Mouse (Mus musculus) heart, embryonic 10.5 days (tissue): ENCODE data around the gene Maob. TPM values are rescaled to one million over a fixed set of nuclear protein-coding genes. Genes with fewer than 3 reads are reported as not detected.

Experiments used
- DNase-seq: peaks from one replicate; pipeline ENCODE4 v3.0.0-alpha.2; 2017; ENCODE audit warnings: low spot score
- H3K27ac ChIP-seq: fragments of 300-500 bp; sonication (generic); 2 replicates; pipeline ENCODE4 v1.5.1; 2016; ENCODE audit warnings: mild to moderate bottlenecking
- H3K27me3 ChIP-seq: fragments of 300-500 bp; sonication (generic); 2 replicates; pipeline ENCODE4 v1.6.1; 2016; ENCODE audit warnings: mild to moderate bottlenecking; ENCODE audit not compliant: poor library complexity, insufficient read depth, severe bottlenecking
- H3K36me3 ChIP-seq: fragments of 300-500 bp; sonication (generic); 2 replicates; pipeline ENCODE4 v1.6.1; 2016; ENCODE audit warnings: mild to moderate bottlenecking, moderate library complexity
- H3K4me1 ChIP-seq: fragments of 300-500 bp; sonication (generic); 2 replicates; pipeline ENCODE4 v1.6.1; 2016; ENCODE audit warnings: mild to moderate bottlenecking
- H3K4me3 ChIP-seq: fragments of 300-500 bp; sonication (generic); 2 replicates; pipeline ENCODE4 v1.5.1; 2016; ENCODE audit warnings: mild to moderate bottlenecking, moderate library complexity
- H3K9me3 ChIP-seq: fragments of 300-500 bp; sonication (generic); 2 replicates; pipeline ENCODE4 v1.6.1; 2016; ENCODE audit warnings: mild to moderate bottlenecking, moderate library complexity
- WGBS: fragments of 180-500 bp; shearing (Covaris S2); methylation state at CpG from one replicate; pipeline ENCODE4 v1.1.7; 2016; 5-methylcytosine and 5-hydroxymethylcytosine counted together
- polyA plus RNA-seq: library from polyadenylated mRNA; unstranded; fragments of >200 nt; fragmentation: Nextera tagmentation; extraction: Ambion mirVana; gene quantifications from 2 replicates; pipeline ENCODE4 v1.2.1, GENCODE M21; 2016

Gene Maob
- polyA plus RNA-seq, result 8.2 and 10.8 TPM in 2 replicates

DNA sequence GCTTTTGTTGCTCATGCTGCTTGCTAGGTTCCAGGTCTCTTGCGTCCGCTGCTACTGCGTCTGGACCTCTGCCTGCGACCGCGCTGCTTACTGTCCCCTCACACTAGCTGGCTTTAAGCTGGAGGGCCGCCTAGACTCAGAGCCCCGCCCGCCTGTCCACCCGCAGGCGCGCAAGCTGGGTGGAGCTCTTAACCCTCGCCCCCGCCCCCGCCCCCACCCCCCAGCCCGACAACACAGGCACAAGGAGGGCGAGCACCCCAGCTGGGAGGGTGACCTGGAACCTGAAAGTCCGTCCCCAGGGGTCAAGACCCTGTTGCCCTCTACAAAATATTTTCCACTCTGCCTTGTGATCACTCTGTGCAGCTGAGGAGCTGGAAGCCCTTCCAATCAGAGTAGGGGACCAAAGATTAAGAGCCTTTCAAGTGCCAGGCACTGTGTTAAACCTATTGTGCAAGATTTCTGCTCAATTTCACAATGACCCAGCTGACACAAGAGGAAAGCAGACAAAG is at the start of gene Maob:
TSS of gene Maob (minus strand) at position 106 of the 509 bp plus-strand sequence.
- peak within 1 kb of the TSS; percentile 72; the same call in 1 of the 2 replicates for H3K27ac ChIP-seq
- no peaks in the 10 kb centered on the region for H3K4me1 ChIP-seq
- H3K36me3 ChIP-seq, result no peaks in the 10 kb centered on the region
- H3K9me3 ChIP-seq, result no peaks in the 10 kb centered on the region
- no peak for DNase-seq
- H3K27me3 ChIP-seq, result no peaks in the 10 kb centered on the region
- 17% methylated on average over 18 of the region's 18 CpGs for WGBS
- H3K4me3 ChIP-seq, result peak within 1 kb of the TSS; percentile 47

GRCm38 (mm10) chrX:16860244-16860643 is 43.1 kb upstream of the Maob start:
- Histone ChIP-seq H3K36me3 (no peaks in the 10 kb centered on the region), H3K9me3 (no peaks in the 10 kb centered on the region), H3K27me3 (no peaks in the 10 kb centered on the region), H3K4me3 (no peak overlapping the region), H3K4me1 (no peaks in the 10 kb centered on the region), H3K27ac (no peak overlapping the region)
- DNase-seq, result no peak

DNA sequence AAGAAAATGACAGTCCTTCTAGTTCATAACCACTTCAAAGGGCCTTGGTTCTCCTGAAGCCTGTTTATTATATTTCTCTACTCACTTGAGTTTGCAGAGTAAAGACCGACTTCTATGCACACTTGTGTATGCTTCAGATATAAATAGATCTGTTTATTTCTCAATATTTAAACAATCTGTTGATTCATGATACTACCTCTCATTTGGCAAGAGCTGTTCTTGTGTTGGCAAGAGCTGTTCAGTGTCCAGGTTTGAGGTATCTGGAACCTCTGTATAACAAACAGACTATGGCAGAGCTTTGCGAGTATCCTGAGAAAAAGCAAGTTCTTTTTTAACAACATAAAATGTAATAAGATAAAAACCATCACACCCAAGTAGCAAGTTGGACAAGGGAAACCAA is 28.9 kb upstream of the Maob start:
- Histone ChIP-seq H3K4me3 (no peak overlapping the region), H3K27me3 (no peaks in the 10 kb centered on the region), H3K36me3 (no peaks in the 10 kb centered on the region), H3K27ac (no peak overlapping the region), H3K4me1 (no peaks in the 10 kb centered on the region), H3K9me3 (no peaks in the 10 kb centered on the region)
- 82% methylated on average over 2 of the region's 2 CpGs for WGBS
- DNase-seq, result no peak

GRCm38 (mm10) chrX:16841443-16841842 is 24.3 kb upstream of the Maob start:
- no peak overlapping the region for H3K4me3 ChIP-seq
- no peaks in the 10 kb centered on the region for H3K9me3 ChIP-seq
- no peaks in the 10 kb centered on the region for H3K27me3 ChIP-seq
- H3K36me3 ChIP-seq, result no peaks in the 10 kb centered on the region
- H3K27ac ChIP-seq, result no peak overlapping the region
- no peak for DNase-seq
- no peaks in the 10 kb centered on the region for H3K4me1 ChIP-seq
- 72% methylated on average over 2 of the region's 2 CpGs for WGBS

GRCm38 (mm10) chrX:16837293-16837692 is 20.1 kb upstream of the Maob start:
- Histone ChIP-seq H3K36me3 (no peaks in the 10 kb centered on the region), H3K27me3 (no peaks in the 10 kb centered on the region), H3K4me1 (no peaks in the 10 kb centered on the region), H3K4me3 (no peak overlapping the region), H3K27ac (no peak overlapping the region), H3K9me3 (no peaks in the 10 kb centered on the region)
- no peak for DNase-seq
- WGBS, result 71% methylated on average over 1 of the region's 1 CpGs

- no peak for DNase-seq
- Histone ChIP-seq H3K36me3 (no peaks in the 10 kb centered on the region), H3K27me3 (no peaks in the 10 kb centered on the region), H3K4me3 (no peak overlapping the region), H3K27ac (no peak overlapping the region), H3K9me3 (no peaks in the 10 kb centered on the region), H3K4me1 (no peaks in the 10 kb centered on the region)
Observed at GRCm38 (mm10) chrX:16836488-16837082, 19.4 kb upstream of the Maob start.

DNA sequence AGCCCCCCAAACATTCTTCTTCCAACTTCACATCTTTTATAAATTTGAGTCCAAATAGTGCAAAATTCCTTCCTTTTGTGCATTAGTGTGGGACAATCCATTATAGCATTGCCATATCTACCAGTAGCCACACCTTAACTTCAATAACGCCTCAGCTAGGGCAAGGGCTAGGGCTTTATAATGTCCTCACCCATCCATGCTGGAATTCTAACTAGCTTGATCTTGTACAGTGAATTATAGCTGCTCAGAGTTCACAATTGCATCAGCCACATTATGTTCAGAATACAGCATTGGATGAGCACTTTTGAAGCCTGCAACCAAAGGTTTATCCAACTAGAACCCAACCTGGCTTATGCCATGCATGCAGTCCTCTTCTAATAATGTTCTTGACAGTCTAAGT is 8.9 kb upstream of the Maob start:
- no peak overlapping the region for H3K4me3 ChIP-seq
- no peak overlapping the region for H3K27ac ChIP-seq
- WGBS, result 60% methylated on average over 1 of the region's 1 CpGs
- H3K27me3 ChIP-seq, result no peaks in the 10 kb centered on the region
- no peaks in the 10 kb centered on the region for H3K4me1 ChIP-seq
- no peak for DNase-seq
- no peaks in the 10 kb centered on the region for H3K36me3 ChIP-seq
- no peaks in the 10 kb centered on the region for H3K9me3 ChIP-seq

GRCm38 (mm10) chrX:16815965-16816364 is 1.2 kb downstream of the Maob start:
- WGBS, result 80% methylated on average over 3 of the region's 3 CpGs
- no peaks in the 10 kb centered on the region for H3K27me3 ChIP-seq
- H3K36me3 ChIP-seq, result no peaks in the 10 kb centered on the region
- H3K4me1 ChIP-seq, result no peaks in the 10 kb centered on the region
- DNase-seq, result no peak
- no peaks in the 10 kb centered on the region for H3K9me3 ChIP-seq
- H3K4me3 ChIP-seq, result no peak overlapping the region
- H3K27ac ChIP-seq, result no peak overlapping the region

- H3K27ac ChIP-seq, result no peak overlapping the region
- 80% methylated on average over 3 of the region's 3 CpGs for WGBS
- DNase-seq, result no peak
- H3K4me1 ChIP-seq, result no peaks in the 10 kb centered on the region
- no peaks in the 10 kb centered on the region for H3K36me3 ChIP-seq
- no peak overlapping the region for H3K4me3 ChIP-seq
- no peaks in the 10 kb centered on the region for H3K9me3 ChIP-seq
- no peaks in the 10 kb centered on the region for H3K27me3 ChIP-seq
Observed at GRCm38 (mm10) chrX:16812080-16812479, 5.1 kb downstream of the Maob start.

GRCm38 (mm10) chrX:16767453-16767852 is 49.7 kb downstream of the Maob start:
- no peak for DNase-seq
- 61% methylated on average over 1 of the region's 1 CpGs for WGBS
- Histone ChIP-seq H3K27ac (no peak overlapping the region), H3K36me3 (no peaks in the 10 kb centered on the region), H3K27me3 (no peaks in the 10 kb centered on the region), H3K4me1 (no peaks in the 10 kb centered on the region), H3K9me3 (no peaks in the 10 kb centered on the region), H3K4me3 (no peak overlapping the region)

DNA sequence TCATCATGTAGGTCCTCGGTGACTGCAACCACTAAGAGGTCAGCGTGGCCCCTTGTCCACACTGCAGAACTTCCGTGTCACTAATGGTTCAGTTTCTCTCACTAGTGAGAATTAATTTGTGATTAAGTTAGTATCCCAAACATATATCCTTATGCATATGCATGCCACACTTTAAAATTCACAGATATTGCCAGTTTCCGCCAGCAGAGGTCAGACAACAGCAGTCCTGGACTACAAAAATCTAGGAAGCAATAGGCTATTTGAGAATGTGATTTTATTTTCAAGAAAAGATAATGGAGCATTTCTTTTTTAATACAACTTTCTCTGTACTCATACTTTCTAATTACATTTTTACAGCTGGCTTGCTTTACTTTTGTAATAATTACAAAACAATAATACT is 51.0 kb downstream of the Maob start:
- H3K9me3 ChIP-seq, result no peaks in the 10 kb centered on the region
- DNase-seq, result no peak
- no peak overlapping the region for H3K27ac ChIP-seq
- H3K4me1 ChIP-seq, result no peaks in the 10 kb centered on the region
- H3K4me3 ChIP-seq, result no peak overlapping the region
- no peaks in the 10 kb centered on the region for H3K27me3 ChIP-seq
- WGBS, result 61% methylated on average over 4 of the region's 4 CpGs
- no peaks in the 10 kb centered on the region for H3K36me3 ChIP-seq

- H3K27me3 ChIP-seq, result no peaks in the 10 kb centered on the region
- H3K27ac ChIP-seq, result no peak overlapping the region
- 49% methylated on average over 3 of the region's 3 CpGs for WGBS
- no peaks in the 10 kb centered on the region for H3K36me3 ChIP-seq
- no peaks in the 10 kb centered on the region for H3K4me1 ChIP-seq
- no peaks in the 10 kb centered on the region for H3K9me3 ChIP-seq
- H3K4me3 ChIP-seq, result no peak overlapping the region
- no peak for DNase-seq
Observed at GRCm38 (mm10) chrX:16761430-16761829, 55.7 kb downstream of the Maob start.

DNA sequence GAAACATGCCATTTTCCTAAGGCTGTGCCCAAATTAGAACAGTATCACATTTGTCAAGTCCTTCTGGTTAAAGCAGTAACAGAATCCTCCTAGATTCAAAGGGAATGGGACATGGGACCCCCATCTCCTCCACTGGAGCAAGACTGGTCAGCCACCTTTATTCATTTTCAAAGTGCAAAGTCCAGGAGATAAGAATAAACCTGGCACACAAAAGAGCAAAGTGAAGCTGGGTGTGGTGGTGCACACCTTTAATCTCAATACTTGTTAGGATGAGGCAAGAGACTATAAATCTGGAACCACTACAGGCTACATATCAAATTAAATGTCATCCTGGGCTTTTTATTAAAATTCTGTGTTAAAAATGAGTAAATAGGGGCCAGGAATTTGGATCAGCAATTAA is 62.4 kb downstream of the Maob start:
- Histone ChIP-seq H3K36me3 (no peaks in the 10 kb centered on the region), H3K4me1 (no peaks in the 10 kb centered on the region)
- DNase-seq, result no peak

GRCm38 (mm10) chrX:16748932-16749331 is 68.2 kb downstream of the Maob start:
- Histone ChIP-seq H3K27ac (no peak overlapping the region), H3K27me3 (no peaks in the 10 kb centered on the region), H3K4me3 (no peak overlapping the region), H3K4me1 (no peaks in the 10 kb centered on the region), H3K9me3 (no peaks in the 10 kb centered on the region), H3K36me3 (no peaks in the 10 kb centered on the region)
- no peak for DNase-seq
- WGBS, result 66% methylated on average over 1 of the region's 1 CpGs

More for the DNA sequence above, 62.4 kb downstream of the Maob start:
- no peak overlapping the region for H3K27ac ChIP-seq
- H3K4me3 ChIP-seq, result no peak overlapping the region
- H3K27me3 ChIP-seq, result no peaks in the 10 kb centered on the region
- H3K9me3 ChIP-seq, result no peaks in the 10 kb centered on the region
